Mouse (Mus musculus) fibroblast of lung, adult 2 months (primary cell): ENCODE measurements around the gene Trim47.
A peak's percentile ranks its signal among the peaks of the same experiment; 100 is the strongest.

Source experiments
- DNase-seq: peaks from one replicate; pipeline ENCODE4 v3.0.0-alpha.2; 2011; ENCODE audit warnings: low read depth

Trim47 gene

DNA sequence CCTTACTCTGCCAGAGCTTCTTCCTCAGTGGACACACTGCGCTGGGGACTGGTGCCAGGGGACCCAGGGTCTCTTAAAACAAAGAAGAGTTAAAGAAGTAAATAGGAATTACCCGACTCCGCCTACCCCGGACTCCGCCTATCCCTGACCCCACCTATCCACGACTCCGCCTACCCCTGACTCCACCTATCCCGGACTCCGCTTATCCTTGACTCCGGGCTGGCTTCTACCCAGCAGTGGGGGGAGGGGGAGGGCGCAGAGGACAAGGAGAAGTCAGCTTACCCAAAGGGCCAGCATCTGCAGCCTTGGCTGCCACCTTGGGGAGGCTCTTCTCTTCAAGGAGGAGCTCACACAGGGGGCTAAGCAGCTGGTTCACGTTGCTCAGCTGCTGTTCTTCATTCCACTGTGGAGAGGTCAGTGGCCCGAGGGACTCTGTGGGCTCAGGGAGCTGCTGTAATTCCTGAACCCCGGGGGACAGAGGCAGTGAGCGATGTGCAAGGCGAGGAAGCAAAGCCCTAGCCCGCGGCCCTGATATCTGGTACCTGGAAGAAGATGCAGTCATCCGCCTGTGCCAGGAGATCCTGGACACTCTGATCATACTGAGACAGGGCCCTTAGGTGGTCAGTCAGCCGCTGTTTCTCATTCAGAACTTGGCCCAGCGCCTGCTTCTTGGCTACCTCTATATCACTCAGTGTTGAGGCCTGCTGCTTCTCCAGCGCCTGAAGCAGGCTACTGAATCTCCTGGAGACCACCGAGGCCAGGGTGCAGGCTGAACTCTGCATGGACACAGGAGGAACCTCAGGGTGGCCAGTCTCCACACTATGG, at the start of gene Trim47:
Gene Trim47, minus strand, starts transcription at position 55 of the 825 bp plus-strand sequence.
- DNase-seq, result no peak

GRCm38 (mm10) chr11:116176010-116176409, 49.0 kb upstream of the Trim47 start:
- no peak for DNase-seq

GRCm38 (mm10) chr11:116174775-116175448, 47.9 kb upstream of the Trim47 start:
- no peak for DNase-seq

GRCm38 (mm10) chr11:116171959-116172358, 44.9 kb upstream of the Trim47 start:
- DNase-seq, result no peak

GRCm38 (mm10) chr11:116170003-116170800, 43.2 kb upstream of the Trim47 start:
- no peak for DNase-seq

GRCm38 (mm10) chr11:116169214-116169613, 42.2 kb upstream of the Trim47 start:
- no peak for DNase-seq

GRCm38 (mm10) chr11:116167884-116168439, 41.0 kb upstream of the Trim47 start, which contains the start of gene Fbf1:
TSS of gene Fbf1 (minus strand) at chr11:116168166.
- DNase-seq, result peak; percentile 92

DNA sequence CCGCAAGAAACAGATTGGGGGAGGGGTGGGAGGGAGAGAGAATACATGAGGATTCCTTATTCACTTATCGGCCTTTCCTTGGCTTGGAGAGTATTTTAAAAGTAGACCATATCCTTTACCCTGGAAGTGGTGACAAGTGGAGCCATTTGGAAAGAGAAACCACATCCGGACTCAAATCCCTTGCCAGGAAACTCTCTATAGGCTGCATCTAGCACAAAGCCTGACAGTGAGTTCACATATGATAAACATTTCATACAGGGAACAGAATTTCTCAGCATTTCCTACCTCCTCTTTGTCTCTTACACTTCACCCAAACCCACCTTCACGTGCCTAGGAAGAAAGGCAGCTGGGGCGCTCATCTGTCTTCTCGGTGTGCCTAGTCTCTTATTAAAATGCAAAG, 40.2 kb upstream of the Trim47 start:
- DNase-seq, result no peak

DNA sequence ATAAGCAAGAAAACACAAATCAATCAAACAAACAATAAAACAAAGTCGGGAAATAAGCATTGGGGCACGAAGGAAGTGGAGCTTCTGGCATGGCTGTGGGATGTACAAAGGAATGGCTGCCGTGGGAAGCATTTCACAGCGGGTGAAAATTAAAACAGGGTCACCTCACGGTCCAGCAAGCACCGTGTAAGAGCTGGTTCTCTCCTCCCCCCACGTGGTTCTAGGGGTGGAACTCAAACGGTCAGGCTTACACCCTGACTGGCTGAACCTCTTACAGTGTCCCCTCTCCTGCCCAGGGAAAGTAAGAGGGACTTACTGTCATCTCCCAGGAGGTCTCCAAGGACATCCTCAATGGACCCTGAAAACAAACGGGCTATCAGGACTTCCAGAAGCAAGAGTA, 36.0 kb upstream of the Trim47 start:
- DNase-seq, result no peak

DNA sequence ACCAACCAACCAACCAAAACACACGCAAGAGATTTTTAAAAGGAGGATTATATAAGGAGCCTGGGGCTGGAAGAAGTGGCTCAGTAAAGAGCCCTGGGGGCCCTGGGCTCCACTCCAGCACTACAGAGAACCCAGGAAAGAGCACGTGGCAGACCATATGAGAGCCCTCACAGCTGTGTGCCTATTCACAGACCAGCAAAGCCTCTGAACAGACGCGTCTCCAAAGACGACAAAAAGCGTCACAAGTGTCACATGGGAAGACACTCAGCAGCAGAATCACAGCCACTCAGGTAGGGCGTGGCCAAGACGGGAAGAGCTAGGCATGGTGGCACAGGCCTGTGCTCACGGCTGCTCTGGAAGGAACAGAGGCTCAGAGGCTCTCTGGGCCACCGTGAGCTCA, 35.1 kb upstream of the Trim47 start:
- DNase-seq, result no peak

DNA sequence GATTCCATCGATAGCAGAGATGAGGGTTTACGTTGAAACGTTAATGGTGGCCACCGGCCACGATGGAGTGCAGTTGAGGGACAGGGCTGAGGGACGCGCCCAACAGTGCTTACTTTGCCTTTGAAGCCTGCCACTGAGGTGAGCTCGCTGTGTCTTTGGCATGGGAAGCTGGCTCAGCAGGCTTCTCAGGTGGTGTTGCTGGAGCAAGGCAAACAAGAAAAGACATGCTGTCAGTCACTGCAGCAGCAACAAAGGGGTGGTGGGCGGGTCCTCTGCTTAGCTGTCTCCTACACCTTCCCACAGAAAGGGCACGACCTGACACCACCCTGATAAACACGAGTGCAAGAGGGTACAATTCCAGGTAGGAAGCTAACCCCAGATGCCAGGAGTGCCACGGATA, 34.3 kb upstream of the Trim47 start:
- DNase-seq, result no peak

DNA sequence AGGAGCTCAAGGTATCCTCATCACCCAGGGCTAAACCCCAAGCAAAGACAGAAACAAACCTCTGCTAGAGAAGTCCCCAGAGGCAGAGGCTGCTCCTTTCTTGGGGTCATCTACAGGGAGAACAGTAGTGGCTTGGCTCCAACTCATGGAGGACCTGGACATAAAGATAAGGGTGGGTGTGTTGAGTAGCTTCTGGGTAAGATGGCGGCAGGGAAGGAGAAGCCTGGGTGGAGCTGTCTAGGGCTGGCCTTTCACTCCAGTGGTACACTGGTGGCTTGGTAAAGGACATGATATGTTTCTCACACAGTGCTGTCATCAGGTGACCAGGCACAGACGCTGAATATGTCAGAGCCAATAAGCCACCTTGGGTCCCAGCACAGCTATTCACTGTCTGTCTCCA, 23.9 kb upstream of the Trim47 start:
- DNase-seq, result no peak

- no peak for DNase-seq
These were observed 22.3 kb upstream of the Trim47 start for GRCm38 (mm10) chr11:116149341-116149740.

- DNase-seq, result no peak
These were observed 21.8 kb upstream of the Trim47 start for GRCm38 (mm10) chr11:116148761-116149221.

DNA sequence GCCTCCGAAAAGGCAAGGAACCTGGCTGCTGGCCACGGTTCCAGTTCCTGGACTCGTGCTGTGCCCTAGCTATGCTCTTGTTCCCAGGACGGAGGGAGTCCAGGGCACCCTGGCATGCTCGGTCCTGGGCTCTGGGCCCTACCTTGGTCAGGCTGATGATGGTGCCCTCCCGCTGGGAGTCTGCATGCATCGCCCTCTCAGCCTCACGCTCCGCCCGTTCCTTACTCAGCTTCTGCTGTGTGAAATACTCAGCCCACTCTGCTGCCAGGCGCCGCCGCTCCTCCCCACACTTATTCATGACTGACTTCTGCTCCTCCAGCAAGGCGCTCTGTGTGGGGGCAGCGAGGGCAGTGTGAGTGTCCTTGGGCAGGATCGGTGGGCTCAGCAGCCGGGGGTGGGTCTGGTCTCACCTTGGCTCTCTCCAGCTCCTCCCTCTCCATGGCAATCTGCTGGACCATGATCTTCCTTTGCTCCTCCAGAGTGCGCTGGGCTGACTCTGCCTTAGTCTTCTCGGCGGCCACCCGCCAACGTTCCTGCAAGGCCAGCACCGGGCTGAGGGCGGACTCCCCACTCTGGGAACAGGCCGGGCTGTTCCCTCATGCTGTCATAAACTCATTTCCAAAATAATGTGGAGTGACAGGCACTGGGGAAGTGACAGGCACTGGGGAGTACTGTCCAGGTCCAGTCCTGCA, 19.4 kb upstream of the Trim47 start:
- DNase-seq, result peak; percentile 89

DNA sequence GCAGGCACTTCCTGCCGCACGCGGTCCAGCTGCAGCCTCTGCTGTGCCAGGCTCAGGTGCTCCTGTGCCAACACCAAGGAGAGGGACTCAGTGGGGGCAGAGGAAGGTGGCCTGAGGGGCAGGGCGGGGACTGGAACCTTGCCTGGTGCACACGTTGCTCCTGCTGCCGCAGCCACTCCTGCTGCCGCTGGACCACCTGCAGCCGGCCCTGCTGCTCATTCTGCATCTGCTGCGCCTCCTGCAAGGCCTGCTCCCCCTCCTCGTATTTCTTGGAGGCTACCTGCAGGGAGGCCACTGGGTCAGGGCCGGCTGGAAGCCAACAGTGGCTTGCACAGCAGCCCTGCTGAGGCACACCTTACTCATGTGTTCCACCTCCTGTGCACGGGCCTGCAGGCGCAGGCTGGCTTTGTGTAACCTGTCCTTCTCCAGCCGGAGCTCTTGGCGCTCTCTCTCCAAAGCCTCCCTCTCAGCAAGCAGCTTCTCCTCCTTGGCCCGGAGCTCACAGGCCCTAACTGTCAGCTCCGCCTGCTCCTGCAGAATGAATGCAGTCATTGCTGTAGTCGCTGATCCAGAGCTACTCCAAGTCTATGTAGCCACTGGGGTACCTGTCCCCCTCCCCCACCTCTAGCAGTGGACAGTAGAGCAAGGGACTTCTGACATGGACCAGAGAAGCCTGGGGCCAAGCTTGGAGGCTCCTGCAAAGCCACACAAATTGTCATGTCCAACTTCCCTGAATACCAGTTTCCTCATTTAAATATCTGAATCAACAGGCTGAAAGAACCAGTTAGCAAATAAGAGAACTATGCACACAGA, 18.7 kb upstream of the Trim47 start:
- DNase-seq, result no peak

DNA sequence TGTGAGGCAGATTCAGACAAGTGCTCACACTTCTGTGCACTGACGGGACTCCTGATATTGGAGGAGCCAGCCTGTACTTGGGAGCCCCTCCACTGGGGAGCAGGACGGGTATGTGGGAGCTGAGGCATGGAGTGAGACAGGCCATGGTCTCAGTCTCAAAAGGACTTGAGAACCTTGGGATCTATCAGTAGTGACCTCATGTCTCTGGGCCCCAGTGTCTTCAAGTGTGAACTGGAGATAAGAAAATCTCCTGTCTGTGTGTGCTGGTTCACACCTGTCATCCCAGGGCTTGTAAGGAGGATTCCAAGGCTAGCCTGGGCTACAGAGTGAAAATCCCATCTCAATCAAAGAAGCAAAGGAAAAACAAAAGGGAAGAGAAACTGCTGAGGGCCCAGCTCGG, 16.5 kb upstream of the Trim47 start:
- no peak for DNase-seq

GRCm38 (mm10) chr11:116142211-116142991, 15.4 kb upstream of the Trim47 start:
- peak; percentile 53 for DNase-seq

DNA sequence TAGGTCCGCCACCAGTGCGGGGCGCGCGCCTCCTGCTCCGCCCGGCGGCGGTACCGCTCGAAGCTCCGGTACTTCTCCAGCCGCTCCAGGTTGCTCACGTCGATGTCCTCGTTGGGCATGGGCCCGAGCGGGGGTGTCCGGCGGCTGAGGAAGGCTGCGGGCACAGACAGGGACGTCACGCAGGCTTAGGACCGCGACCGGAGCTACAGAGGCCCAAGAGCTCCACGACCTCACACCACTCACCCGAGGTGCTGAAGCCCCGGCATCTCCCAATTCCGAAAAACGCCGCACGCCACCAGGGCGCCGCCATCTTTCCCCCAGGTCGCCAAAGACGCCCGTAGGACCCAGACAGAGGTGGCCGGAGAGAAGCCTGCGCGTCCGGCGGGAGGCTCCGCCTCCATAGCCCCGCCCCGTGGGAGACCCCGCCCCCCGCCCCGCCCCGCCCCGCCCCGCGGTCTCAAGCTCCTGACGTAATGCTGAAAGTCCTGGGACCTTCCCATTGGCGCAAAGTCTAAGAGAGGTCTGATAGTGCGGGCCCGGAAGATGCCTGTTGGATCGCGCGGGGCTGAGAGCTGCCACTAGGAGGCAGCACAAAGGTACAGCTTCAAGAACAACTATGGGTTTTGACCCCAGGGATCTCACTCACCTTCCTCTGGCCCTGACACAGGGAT, 11.6 kb upstream of the Trim47 start, which contains the start of gene Mrpl38:
Gene Mrpl38, minus strand, starts transcription at position 401 of the 671 bp plus-strand sequence.
- DNase-seq, result peak; percentile 92
